Mouse (Mus musculus) layer of hippocampus, adult 18-20 months (tissue): ENCODE results near the gene Lyz2. TPM values are rescaled to one million over a fixed set of nuclear protein-coding genes. Genes with fewer than 3 reads are reported as not detected.
"Not testable (repeated sequence)": the region's sequence is repeated elsewhere in the genome, so short reads cannot be mapped to it uniquely, and the experiment has no call there.

Experiments
- DNase-seq, 2 experiments: peaks; one replicate each; pipeline ENCODE4 v3.0.0; 2022; ENCODE audit warnings: low spot score in 2 of 2
- long read RNA-seq: library from polyadenylated mRNA; stranded (forward); transcript quantifications from one replicate; pipeline ENCODE4 v2.0.0, GENCODE M21; 2021
- total RNA-seq, 2 experiments: library from RNA; stranded (reverse); gene quantifications; 2 replicates each; pipeline ENCODE4 v1.2.3; 2021

The Lyz2 gene
- 10 to 100 TPM; 14.0 to 18.7 TPM for total RNA-seq
- long read RNA-seq, transcript Lyz2-201 (4 exons, 1,316 nt): major isoform, 5 of 5 reads
- long read RNA-seq, partial matches to known transcripts: 0 of 5 reads
- long read RNA-seq, other reads (novel, unspliced or antisense): 0 of 5 reads

DNA sequence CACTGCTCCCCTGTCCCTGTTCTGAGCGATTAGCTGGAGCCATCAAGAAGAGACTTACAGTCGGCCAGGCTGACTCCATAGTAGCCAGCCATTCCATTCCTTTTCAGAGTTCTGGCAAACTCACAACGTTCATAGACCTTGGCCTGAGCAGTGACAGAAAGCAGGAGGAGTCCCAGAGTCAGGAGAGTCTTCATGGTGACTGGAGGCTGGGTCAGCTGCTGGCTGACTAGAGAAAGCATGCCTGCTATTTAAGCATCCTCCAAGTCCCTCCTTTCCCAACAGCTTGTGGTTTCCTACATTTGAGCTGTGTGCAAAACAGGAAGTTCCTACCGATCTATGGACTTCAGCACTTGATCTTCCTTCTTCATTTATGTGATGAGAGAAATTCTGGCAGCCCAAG, at the start of gene Lyz2:
Gene Lyz2 (minus strand): TSS at position 273 of the 400 bp plus-strand sequence.
- DNase-seq: no peak

GRCm38 (mm10) chr10:117330521-117330920, 48.4 kb upstream of the Lyz2 start:
- DNase-seq: no peak

GRCm38 (mm10) chr10:117323782-117324181, 41.7 kb upstream of the Lyz2 start:
- DNase-seq: no peak

DNA sequence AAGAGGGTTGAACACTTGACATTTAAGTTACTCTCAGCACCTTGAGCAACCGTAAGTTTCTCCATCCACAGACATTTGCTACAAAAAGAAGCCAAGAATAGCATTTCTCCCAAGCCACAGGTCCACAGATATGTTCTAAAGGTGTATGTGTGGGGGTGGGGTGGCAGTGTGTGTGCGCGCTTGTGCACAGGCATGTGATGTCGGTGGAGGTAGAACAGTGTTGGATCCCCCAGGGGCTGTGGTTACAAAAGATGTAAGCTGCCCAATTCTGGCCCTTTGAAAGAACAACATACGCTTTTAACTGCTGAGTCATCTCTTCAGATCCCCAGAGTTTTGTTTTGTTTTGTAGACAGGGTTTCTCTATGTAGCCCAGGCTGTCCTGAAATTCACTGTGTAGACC, 40.5 kb upstream of the Lyz2 start:
- no peak for DNase-seq

- no peak for DNase-seq
Measured at GRCm38 (mm10) chr10:117320571-117320981, 38.5 kb upstream of the Lyz2 start.

DNA sequence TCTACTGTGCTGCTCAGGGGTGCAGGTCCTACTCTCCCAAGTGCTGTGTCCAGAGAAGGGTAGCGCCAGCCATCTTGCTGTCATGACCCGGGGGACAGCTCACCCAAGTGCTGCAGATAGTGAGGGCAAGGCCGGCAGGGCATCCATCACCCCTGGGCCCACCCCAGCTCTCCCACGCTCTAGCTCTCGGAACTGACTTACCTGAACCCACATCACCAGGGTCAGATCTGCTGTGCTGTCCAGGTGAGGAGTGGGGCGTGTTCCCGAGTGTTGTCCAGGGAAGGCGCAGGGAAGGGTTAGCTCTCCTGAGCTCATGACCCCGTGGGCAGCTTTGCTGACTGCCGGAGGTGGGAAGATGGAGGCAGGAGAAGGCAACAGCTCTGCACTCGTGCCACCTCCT, 34.3 kb upstream of the Lyz2 start:
- DNase-seq: no peak

- DNase-seq: no peak
Measured at GRCm38 (mm10) chr10:117313133-117313532, 31.0 kb upstream of the Lyz2 start.

DNA sequence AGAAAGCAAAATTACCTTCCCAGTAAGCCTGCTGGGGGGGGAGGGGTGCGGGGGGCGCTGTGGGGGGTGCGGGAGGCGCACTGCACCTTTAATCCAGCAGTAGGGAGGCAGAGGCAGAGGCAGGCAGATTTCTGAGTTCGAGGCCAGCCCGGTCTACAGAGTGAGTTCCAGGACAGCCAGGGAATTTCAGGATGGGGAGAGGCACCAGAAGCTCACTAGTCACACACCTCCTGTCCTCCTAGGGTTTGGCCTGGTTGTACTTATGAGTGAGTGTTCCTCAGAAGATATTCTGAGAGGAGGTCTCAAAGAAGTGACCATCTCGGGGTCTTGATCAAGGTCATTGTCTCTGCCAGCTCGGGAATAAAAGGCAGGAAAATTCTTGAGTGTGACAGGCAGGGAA, 30.0 kb upstream of the Lyz2 start:
- no peak for DNase-seq

DNA sequence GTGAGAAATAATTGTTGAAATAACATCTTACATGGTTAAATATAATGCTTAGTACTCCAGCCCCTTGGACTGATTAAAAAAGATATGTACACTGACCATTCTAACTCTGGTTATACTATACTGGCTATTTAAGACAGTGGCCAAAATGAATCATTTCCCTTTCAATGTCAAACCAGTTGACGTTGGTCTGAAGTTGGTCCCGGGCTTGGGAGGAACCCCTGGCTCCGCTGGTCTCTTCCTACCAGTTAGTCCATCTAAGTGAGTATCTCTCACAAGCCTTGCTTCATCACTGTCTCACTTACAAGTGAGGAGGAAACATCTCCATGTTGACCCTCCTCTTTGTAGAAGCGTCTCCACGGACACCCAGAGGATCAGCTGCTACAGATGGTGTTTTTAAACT, 22.2 kb upstream of the Lyz2 start:
- DNase-seq: no peak

GRCm38 (mm10) chr10:117301688-117302087, 19.6 kb upstream of the Lyz2 start:
- DNase-seq: no peak

DNA sequence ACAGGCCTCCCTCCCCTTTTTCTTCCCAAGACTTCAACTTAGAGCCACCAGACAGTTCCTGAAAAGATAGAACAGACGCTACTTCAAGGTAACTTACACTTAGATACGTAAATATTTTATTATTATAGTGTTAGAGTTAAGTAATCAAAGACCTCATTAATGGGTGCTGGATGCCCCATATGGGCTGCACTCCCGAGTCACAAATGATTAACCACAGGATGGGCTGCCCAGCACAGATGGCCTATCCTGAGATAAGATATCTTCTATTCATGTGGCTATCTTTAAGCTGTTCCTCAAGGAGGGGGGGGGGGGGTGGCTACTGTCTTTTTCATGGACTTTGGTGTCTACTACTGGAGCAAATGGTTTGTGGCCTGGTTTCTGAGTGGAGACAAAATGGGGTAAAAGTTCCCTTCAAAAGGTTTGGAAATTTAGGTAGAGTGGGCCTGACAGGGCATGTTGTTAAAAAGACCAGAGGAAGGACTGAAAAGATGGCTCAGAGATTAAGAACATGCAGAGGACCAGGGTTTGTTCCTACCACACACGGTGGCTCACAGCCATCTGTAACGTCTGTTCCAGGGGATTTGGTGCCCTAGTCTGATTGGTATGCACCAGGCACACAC, 17.9 kb upstream of the Lyz2 start:
- DNase-seq: no peak

- DNase-seq: no peak
Measured at GRCm38 (mm10) chr10:117299106-117299505, 17.0 kb upstream of the Lyz2 start.

DNA sequence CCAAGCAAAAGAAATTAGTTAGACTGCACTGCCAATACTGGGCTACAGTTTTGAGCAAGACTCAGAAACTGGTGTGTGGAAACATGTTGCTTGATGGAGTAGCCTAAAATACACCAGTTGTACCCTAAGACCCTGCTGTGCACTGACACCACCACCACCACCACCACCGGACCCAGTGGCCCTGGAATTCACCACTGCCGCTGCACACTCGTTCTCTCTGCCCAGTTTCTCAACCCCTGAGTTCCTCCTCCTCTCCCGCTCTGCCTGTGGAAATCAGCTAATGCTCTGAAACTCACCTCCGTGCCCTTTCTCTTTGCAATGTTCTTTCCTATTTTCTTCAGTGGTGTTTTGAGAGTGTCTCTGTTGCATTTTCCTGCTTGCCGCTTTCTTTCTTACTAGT, 16.2 kb upstream of the Lyz2 start:
- DNase-seq: no peak

- no peak for DNase-seq
Measured at GRCm38 (mm10) chr10:117292671-117293070, 10.6 kb upstream of the Lyz2 start, which contains the start of gene Lyz1. Lyz1 (minus strand) TSS chr10:117292868.

DNA sequence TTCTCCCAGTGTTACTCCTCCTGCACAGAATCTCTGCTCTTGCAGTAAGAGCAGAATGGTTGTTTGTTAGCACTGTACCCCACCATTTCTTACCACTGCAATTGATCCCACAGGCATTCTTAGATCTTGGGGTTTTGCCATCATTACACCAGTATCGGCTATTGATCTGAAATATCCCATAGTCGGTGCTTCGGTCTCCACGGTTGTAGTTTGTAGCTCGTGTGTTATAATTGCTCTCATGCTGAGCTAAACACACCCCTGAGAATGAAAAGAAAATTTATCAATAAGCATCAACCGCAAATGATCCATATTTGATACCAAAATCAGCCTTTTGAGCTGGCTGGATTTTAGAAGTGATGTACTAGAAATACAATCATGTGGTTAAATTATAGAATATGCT, 8.8 kb upstream of the Lyz2 start:
- DNase-seq: not testable (repeated sequence)

GRCm38 (mm10) chr10:117290046-117290870, 8.1 kb upstream of the Lyz2 start:
- no peak for DNase-seq

DNA sequence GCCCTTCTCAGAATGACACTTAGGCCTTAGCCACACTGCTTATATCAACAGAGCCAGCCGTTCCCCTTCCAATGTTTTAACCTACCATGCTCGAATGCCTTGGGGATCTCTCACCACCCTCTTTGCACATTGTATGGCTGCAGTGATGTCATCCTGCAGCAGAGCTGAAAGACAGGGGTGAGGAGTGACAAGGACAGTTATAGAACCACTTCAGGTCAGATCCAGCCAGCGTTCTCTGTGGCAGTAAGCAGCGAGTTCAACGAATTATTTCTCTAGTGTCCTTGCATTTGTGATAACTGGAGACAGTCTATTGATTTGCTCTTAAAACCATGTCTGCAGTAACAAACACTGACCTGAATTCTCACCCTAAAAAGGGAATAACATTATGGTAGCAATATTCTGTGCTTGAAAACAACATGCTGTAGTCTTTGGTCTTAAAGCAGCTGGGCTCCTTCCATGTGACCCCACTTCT, 6.9 kb upstream of the Lyz2 start:
- DNase-seq: not testable (repeated sequence)

- DNase-seq: no peak
Measured at GRCm38 (mm10) chr10:117288197-117289033, 6.3 kb upstream of the Lyz2 start.

DNA sequence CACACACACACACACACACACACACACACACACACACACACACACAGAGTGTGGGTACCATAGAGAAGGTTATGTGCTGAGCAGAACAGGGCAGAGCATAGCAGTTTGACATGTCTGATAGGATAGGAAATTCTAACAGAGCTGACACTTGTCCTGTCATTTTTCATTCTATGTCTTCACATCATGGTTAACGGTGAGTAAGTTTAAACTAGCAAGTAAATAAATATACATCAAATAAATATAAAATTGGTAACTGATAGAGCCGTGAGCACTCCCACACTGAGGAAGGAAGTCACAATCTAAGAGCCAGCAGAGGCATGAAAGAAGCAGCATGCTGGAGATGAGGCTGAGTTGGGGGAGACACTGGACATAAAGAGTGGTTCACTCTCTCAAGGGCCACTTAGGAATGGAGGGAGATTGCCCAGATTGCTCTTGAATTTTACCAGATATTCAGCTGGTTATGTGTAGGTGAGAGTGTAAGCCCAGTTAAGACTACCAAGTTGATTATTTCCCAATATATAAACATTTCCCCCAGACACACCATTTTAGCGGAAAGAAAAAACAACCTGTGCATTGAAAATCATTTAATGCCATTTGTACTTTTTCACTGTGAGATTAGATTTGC, 5.2 kb upstream of the Lyz2 start:
- DNase-seq: no peak

DNA sequence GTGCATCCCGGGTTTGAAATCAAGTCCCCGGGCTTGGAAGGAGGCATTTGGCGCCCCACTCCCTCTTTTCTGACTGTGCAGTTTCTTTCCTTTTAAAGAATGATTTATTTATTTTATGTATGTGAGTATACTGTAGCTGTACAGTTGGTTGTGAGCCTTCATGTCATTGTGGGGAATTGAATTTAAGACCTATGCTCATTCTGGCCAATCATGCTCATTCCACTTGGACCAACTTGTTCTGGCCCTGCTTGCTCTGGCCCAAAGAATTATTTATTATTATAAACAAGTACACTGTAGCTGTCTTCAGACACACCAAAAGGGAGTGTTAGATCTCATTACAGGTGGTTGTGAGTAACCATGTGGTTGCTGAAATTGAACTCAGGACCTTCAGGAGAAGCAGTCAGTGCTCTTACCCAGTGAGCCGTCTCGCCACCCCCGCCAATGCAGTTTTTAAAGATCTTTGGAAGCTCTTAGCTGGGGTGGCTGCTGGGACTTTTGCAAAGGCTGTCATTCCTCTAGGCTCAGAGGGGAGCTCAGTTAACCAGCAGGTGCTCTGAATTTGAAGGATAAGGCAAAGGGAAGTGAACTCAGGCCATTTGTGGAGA, 4.3 kb upstream of the Lyz2 start:
- no peak for DNase-seq

DNA sequence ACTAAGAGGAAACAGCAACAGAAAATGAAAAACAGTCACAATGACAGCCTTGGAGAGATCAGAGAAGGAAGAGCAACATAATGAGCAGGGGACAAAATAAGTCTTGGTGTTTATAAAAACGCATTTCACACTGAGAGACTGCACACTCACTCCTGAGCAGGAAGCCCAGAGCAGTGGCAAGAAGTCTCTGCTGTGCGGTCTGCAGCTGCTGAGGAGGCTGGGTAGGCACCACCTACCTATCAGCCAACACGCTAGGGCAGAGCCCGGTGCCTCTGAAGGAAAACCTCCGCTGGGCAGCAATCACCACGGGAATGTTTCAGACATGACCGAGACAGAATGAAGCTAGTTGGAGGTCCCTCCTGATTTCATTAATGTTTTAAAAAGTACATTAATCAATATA, 3.5 kb upstream of the Lyz2 start:
- not testable (repeated sequence) for DNase-seq
